Mouse (Mus musculus) thymus, adult 2 months (tissue): ENCODE data around the gene Cyp1b1. TPM values are rescaled to one million over a fixed set of nuclear protein-coding genes. Genes with fewer than 3 reads are reported as not detected.

Experiments used
- DNase-seq: peaks from one replicate; pipeline ENCODE4 v3.0.0; 2021
- H3K27ac ChIP-seq: fragments of 200-500 bp; 2 replicates; pipeline ENCODE4 v1.5.1; 2012; ENCODE audit warnings: low read length, control low read depth; ENCODE audit not compliant: control insufficient read depth, insufficient read depth
- H3K27me3 ChIP-seq: fragments of 200-500 bp; 2 replicates; pipeline ENCODE4 v1.6.1; 2012; ENCODE audit warnings: mild to moderate bottlenecking, low read length, moderate library complexity, mixed read lengths; ENCODE audit not compliant: control insufficient read depth, insufficient read depth
- H3K36me3 ChIP-seq: fragments of 200-500 bp; 2 replicates; pipeline ENCODE4 v1.6.1; 2012; ENCODE audit warnings: mild to moderate bottlenecking, low read length, moderate library complexity; ENCODE audit not compliant: control insufficient read depth, insufficient read depth
- H3K4me1 ChIP-seq: fragments of 200-500 bp; replicated peaks from 2 replicates; pipeline ENCODE4 v1.6.1; 2012; ENCODE audit warnings: low read length; ENCODE audit not compliant: control insufficient read depth, insufficient read depth
- H3K4me3 ChIP-seq: fragments of 200-500 bp; 2 replicates; pipeline ENCODE4 v1.5.1; 2012; ENCODE audit warnings: mild to moderate bottlenecking, low read length, control low read depth, moderate library complexity; ENCODE audit not compliant: control insufficient read depth, insufficient read depth
- CTCF ChIP-seq: fragments of 200-500 bp; IDR thresholded peaks from 2 replicates; pipeline ENCODE4 v1.5.1; 2012; ENCODE audit warnings: mild to moderate bottlenecking, control low read depth, low read length, moderate library complexity, borderline replicate concordance; ENCODE audit not compliant: control insufficient read depth, poor library complexity, insufficient read depth; ENCODE audit errors: extremely low read depth
- POLR2A ChIP-seq: fragments of 200-500 bp; IDR thresholded peaks from 2 replicates; pipeline ENCODE4 v1.6.1; 2012; ENCODE audit warnings: mild to moderate bottlenecking, low read length, control low read depth, moderate library complexity; ENCODE audit not compliant: control insufficient read depth, poor library complexity, insufficient read depth; ENCODE audit errors: extremely low read depth
- WGBS: fragments of 180-500 bp; shearing (Covaris S2); methylation state at CpG from one replicate; pipeline ENCODE4 v1.1.7; 2018; 5-methylcytosine and 5-hydroxymethylcytosine counted together
- polyA plus RNA-seq: library from polyadenylated mRNA; depleted of rRNA; stranded (reverse); fragments of >200 nt; gene quantifications from 2 replicates; pipeline ENCODE4 v1.2.3, GENCODE M21; 2012

Cyp1b1 gene
- polyA plus RNA-seq, 1 experiment: 14.1 TPM

DNA sequence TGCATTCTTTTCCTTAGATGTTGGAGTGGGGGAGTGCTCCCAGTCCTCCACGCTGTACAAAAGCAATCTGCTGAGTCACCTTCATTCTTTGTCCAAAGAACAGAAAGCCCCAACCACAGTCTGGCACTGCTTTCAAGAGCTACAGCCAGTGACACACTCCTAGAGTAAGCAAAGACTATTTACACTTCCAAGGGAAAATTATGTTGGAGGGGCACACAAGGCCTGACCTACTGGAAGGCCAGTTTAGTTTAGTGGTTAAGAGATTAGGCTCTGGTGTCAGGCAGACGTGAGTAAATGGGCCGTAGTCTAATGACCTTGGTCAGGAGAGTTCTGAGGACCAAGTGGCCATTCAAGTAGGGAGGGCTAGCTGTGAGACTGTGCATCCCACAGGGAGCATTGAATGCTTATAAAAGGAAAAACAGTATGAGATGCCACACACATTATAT, 31.3 kb upstream of the Cyp1b1 start:
- Histone ChIP-seq H3K4me3 (no peak overlapping the region), H3K36me3 (no peaks in the 10 kb centered on the region), H3K27me3 (no peaks in the 10 kb centered on the region), H3K27ac (no peak overlapping the region), H3K4me1 (no peaks in the 10 kb centered on the region)
- no peak for TF ChIP-seq CTCF
- DNase-seq: no peak
- WGBS: 68% methylated on average over 3 of the region's 3 CpGs

DNA sequence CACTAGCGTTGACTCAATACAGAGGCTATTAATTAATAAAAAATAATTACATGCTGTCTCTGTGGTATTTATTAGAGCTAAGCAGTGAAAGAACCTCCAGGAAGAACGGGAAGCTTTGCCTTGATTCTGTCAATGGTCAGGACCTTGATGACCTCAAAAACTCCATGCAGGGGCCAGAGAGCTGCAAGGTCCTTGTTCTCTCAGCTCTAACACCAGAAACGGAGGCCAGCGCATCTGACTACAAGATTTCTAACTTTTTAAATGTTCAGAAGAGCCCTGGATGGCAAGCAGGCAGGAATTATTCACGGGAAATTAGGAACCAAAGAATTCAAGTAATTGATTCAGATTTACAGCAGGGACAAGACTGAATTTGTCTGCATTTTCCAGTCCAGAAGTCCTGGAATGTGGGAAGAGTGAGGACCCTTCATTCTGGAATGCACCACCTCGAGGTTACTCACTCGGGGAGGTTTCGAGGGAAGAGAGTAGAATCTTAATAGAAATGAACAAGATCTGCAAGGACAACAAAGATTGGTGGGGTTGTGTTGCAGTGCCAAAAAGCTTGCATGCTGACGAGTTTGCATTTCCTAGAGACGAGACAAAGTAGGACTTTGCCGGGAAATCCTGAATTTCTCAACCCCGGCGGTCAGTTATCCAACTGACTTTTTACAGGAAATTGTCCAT, 30.3 kb upstream of the Cyp1b1 start:
- 88% methylated on average over 13 of the region's 13 CpGs for WGBS
- no peak for DNase-seq
- TF ChIP-seq POLR2A: no peak
- no peak for TF ChIP-seq CTCF
- Histone ChIP-seq H3K36me3 (no peaks in the 10 kb centered on the region), H3K27ac (no peak overlapping the region), H3K4me1 (no peaks in the 10 kb centered on the region), H3K27me3 (no peaks in the 10 kb centered on the region), H3K4me3 (no peak overlapping the region)

- Histone ChIP-seq H3K27me3 (no peaks in the 10 kb centered on the region), H3K27ac (no peak overlapping the region), H3K4me3 (no peak overlapping the region), H3K4me1 (no peaks in the 10 kb centered on the region), H3K36me3 (no peaks in the 10 kb centered on the region)
- TF ChIP-seq CTCF (no peak), POLR2A (no peak)
- WGBS: 100% methylated on average over 1 of the region's 1 CpGs
- DNase-seq: no peak
Observed at GRCm38 (mm10) chr17:79743507-79743906, 28.6 kb upstream of the Cyp1b1 start.

- 97% methylated on average over 5 of the region's 5 CpGs for WGBS
Observed at GRCm38 (mm10) chr17:79742635-79743034, 27.8 kb upstream of the Cyp1b1 start.

GRCm38 (mm10) chr17:79738847-79739498, 24.1 kb upstream of the Cyp1b1 start:
- H3K36me3 ChIP-seq: no peaks in the 10 kb centered on the region
- TF ChIP-seq POLR2A: no peak
- H3K27me3 ChIP-seq: no peaks in the 10 kb centered on the region
- H3K4me1 ChIP-seq: no peaks in the 10 kb centered on the region
- WGBS: 80% methylated on average over 5 of the region's 5 CpGs
- H3K27ac ChIP-seq: no peak overlapping the region
- DNase-seq: no peak
- no peak overlapping the region for H3K4me3 ChIP-seq

More at GRCm38 (mm10) chr17:79742635-79743034, 27.8 kb upstream of the Cyp1b1 start:
- DNase-seq: no peak
- Histone ChIP-seq H3K4me3 (no peak overlapping the region), H3K36me3 (no peaks in the 10 kb centered on the region), H3K4me1 (no peaks in the 10 kb centered on the region), H3K27me3 (no peaks in the 10 kb centered on the region), H3K27ac (no peak overlapping the region)
- TF ChIP-seq POLR2A (no peak), CTCF (no peak)

GRCm38 (mm10) chr17:79737598-79737997, 22.7 kb upstream of the Cyp1b1 start:
- H3K4me3 ChIP-seq: no peak overlapping the region
- no peak overlapping the region for H3K27ac ChIP-seq
- no peaks in the 10 kb centered on the region for H3K36me3 ChIP-seq
- TF ChIP-seq CTCF: no peak
- no peak for TF ChIP-seq POLR2A
- WGBS: 80% methylated on average over 3 of the region's 3 CpGs
- no peaks in the 10 kb centered on the region for H3K4me1 ChIP-seq
- DNase-seq: no peak
- H3K27me3 ChIP-seq: no peaks in the 10 kb centered on the region

GRCm38 (mm10) chr17:79733039-79733438, 18.2 kb upstream of the Cyp1b1 start:
- Histone ChIP-seq H3K4me1 (no peaks in the 10 kb centered on the region), H3K4me3 (no peak overlapping the region), H3K27ac (no peak overlapping the region), H3K27me3 (no peaks in the 10 kb centered on the region), H3K36me3 (no peaks in the 10 kb centered on the region)
- WGBS: 78% methylated on average over 4 of the region's 4 CpGs
- TF ChIP-seq CTCF: no peak
- no peak for TF ChIP-seq POLR2A
- DNase-seq: no peak
